ENCODE assay signal across 8 mouse cellular contexts in the genomic region with DNA sequence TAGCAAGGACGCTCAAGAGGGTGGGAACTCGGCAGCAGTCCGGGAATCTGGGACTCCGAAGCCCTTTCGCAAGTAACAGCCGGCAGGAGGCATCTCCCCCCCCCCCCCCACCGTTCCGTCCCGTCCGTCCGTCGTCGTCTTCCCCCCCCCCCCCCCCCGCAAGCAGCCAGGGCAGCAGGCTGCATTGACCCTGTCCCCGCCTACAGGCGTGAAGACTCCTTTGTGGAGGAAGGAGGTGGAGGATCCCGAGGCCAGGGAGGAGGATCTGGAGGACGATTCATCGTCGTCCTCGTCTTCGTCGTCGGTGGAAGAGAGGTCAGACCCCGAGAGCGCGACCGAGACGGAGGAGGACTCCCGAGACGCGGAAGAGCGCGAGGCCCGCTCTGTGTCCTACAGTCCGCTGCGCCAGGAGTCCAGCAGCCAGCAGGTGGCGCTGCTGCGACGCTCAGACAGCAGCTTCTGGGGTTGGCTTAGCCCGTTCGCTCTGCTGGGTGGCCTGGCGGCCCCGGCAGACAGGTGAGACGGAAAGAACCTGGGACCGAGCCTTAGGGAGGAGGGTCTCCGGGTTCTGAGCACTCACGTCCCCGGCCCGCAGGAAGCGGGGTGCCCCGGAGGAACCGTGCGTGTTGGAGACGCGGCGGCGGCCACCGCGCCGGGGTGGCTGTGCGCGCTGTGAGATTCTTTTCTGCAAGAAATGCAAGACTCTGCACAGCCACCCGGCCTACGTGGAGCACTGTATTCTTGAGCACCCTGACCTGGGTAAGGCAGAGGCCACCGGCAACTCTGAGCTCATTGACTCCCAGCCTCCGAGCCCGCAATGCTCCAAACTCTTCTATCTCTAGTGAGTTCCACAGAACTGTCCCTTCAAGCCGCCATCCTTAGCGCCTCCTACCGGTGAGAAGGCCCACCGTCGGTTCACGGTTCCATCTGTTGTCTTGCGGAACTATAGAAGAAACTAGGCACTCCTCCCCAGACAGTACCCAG. TPM values are rescaled to one million over a fixed set of nuclear protein-coding genes. Genes with fewer than 3 reads are reported as not detected.
DNase-seq lines count a peak whose midpoint lies in the region; ATAC-seq and TF ChIP-seq lines count a peak whose summit lies in the region.

No protein-coding gene starts in this region.

- peak overlapping the region; percentile 76 for H3K9ac ChIP-seq in heart, embryonic 12.5 days
- peak overlapping the region; percentile 65 for H3K9ac ChIP-seq in kidney, embryonic 16.5 days (replicated peaks; ENCODE audit: low read length)
- peak overlapping the region; percentile 64 for H3K9ac ChIP-seq in liver, adult 2 months (ENCODE audit: low read depth, low read length)

- peak; percentile 91 for ATAC-seq in CD4-positive, CD25-positive, alpha-beta regulatory T cell, adult 4 months
- ATAC-seq in heart, embryonic 12.5 days (ENCODE audit: insufficient number of reproducible peaks, low FRiP score), result peak; percentile 87
- ATAC-seq in kidney, embryonic 16.5 days (ENCODE audit: low FRiP score, low TSS enrichment), result peak; percentile 93
- ATAC-seq in monocyte, adult 5-6 weeks (replicated peaks; ENCODE audit: insufficient number of reproducible peaks, low FRiP score, low TSS enrichment, poor library complexity, severe bottlenecking), result peak; percentile 74

- H3K4me3 ChIP-seq in erythroblast, embryonic 14.5 days (replicated peaks), result peak overlapping the region; percentile 71
- H3K4me3 ChIP-seq in heart, embryonic 12.5 days, result peak overlapping the region; percentile 77
- H3K4me3 ChIP-seq in kidney, embryonic 16.5 days (ENCODE audit: low read length), result peak overlapping the region; percentile 70
- H3K4me3 ChIP-seq in liver, adult 2 months (ENCODE audit: insufficient read depth, low read depth, low read length), result peak overlapping the region; percentile 65

- H3K4me1 ChIP-seq in erythroblast, embryonic 14.5 days (ENCODE audit: control insufficient read depth), result peaks cover 11% of the 10 kb centered on the region
- H3K4me1 ChIP-seq in heart, embryonic 12.5 days (replicated peaks), result peaks cover 44% of the 10 kb centered on the region
- peaks cover 10% of the 10 kb centered on the region for H3K4me1 ChIP-seq in kidney, embryonic 16.5 days (ENCODE audit: insufficient read depth, low read length)
- H3K4me1 ChIP-seq in liver, adult 2 months (ENCODE audit: control insufficient read depth, insufficient read depth, low read length), result 0 out of 2 replicates have a peak, but pooled peaks cover 2% of the 10 kb centered on the region

- no peaks in the 10 kb centered on the region for H3K9me3 ChIP-seq in erythroblast, embryonic 14.5 days (ENCODE audit: control insufficient read depth, low read length)
- no peaks in the 10 kb centered on the region for H3K9me3 ChIP-seq in heart, embryonic 12.5 days (replicated peaks)
- no peaks in the 10 kb centered on the region for H3K9me3 ChIP-seq in kidney, embryonic 16.5 days (ENCODE audit: low read length)

- peak overlapping the region; percentile 99 for H3K4me2 ChIP-seq in heart, embryonic 12.5 days
- peak overlapping the region; percentile 99 for H3K4me2 ChIP-seq in kidney, embryonic 16.5 days (replicated peaks; ENCODE audit: low read depth, low read length)

- TF ChIP-seq POLR2A in liver, adult 2 months (IDR thresholded peaks at IDR 0.05; ENCODE audit: extremely low read depth, insufficient read depth, low read length), result no peak

- H3K79me2 ChIP-seq in liver, adult 2 months (ENCODE audit: control insufficient read depth, insufficient read depth, low read length), result no peaks in the 10 kb centered on the region

- H3K27me3 ChIP-seq in erythroblast, embryonic 14.5 days (ENCODE audit: control insufficient read depth), result peaks cover 67% of the 10 kb centered on the region
- H3K27me3 ChIP-seq in heart, embryonic 12.5 days (replicated peaks), result peaks cover 28% of the 10 kb centered on the region
- peaks cover 48% of the 10 kb centered on the region for H3K27me3 ChIP-seq in kidney, embryonic 16.5 days (ENCODE audit: insufficient read depth, low read length)
- H3K27me3 ChIP-seq in liver, adult 2 months (ENCODE audit: control insufficient read depth, insufficient read depth, low read length), result peaks cover 6% of the 10 kb centered on the region; the same call in 1 of the 2 replicates

- TF ChIP-seq CTCF in liver, adult 2 months (IDR thresholded peaks at IDR 0.05; ENCODE audit: low read depth, low read length), result peak; percentile 95

- H3K36me3 ChIP-seq in erythroblast, embryonic 14.5 days (ENCODE audit: control insufficient read depth), result no peaks in the 10 kb centered on the region
- no peaks in the 10 kb centered on the region for H3K36me3 ChIP-seq in heart, embryonic 12.5 days
- H3K36me3 ChIP-seq in kidney, embryonic 16.5 days (ENCODE audit: insufficient read depth, low read length), result no peaks in the 10 kb centered on the region
- no peaks in the 10 kb centered on the region for H3K36me3 ChIP-seq in liver, adult 2 months (ENCODE audit: control insufficient read depth, insufficient read depth, low read length)

- DNase-seq in brain, embryonic 18.5 days (ENCODE audit: low read depth, low spot score), result peak; percentile 69
- DNase-seq in liver, adult 2 months (ENCODE audit: extremely low read depth, low read depth, low spot score), result peak; percentile 71
- DNase-seq in spleen, postnatal 36 days (ENCODE audit: low spot score in 2 of 2), result peak; percentile 81 to 84

- H3K27ac ChIP-seq in heart, embryonic 12.5 days (ENCODE audit: poor library complexity, severe bottlenecking), result peak overlapping the region; percentile 46
- H3K27ac ChIP-seq in kidney, embryonic 16.5 days (ENCODE audit: low read length), result no peak overlapping the region
- H3K27ac ChIP-seq in liver, adult 2 months (replicated peaks; ENCODE audit: insufficient read depth, low read depth, low read length), result no peak overlapping the region

- WGBS in heart, embryonic 12.5 days, result under 1% methylated on average over 64 of the region's 75 CpGs
- WGBS in kidney, embryonic 16.5 days, result under 1% methylated on average over 65 of the region's 75 CpGs
- WGBS in liver, adult 2 months, result under 1% methylated on average over 67 of the region's 75 CpGs

RNA-seq across cellular contexts. Expression of gene 1700020L24Rik, which starts 2.9 kb away (rescaled TPM):
- polyA plus RNA-seq in CD4-positive, CD25-positive, alpha-beta regulatory T cell, adult 4 months (2017; shearing (Covaris generic)), result under 1 TPM in 1 of 2 experiments, not detected in 1; 0.85 TPM
- polyA plus RNA-seq in erythroblast, embryonic 14.5 days (2012), result not detected in 2 replicates
- 1.4 and 1.6 TPM in 2 replicates for polyA plus RNA-seq in heart, embryonic 12.5 days (2016; fragmentation: Nextera tagmentation; extraction: Ambion mirVana)
- polyA plus RNA-seq in kidney, embryonic 16.5 days (2015; fragmentation: Nextera tagmentation; extraction: Ambion mirVana), result not detected in 2 replicates
- total RNA-seq in liver, adult 2 months (2014; rRNA removed), result not detected in 2 replicates
- not detected in 2 replicates for polyA plus RNA-seq in liver, adult 2 months (2012; rRNA removed)
- 2.9 to 8.2 TPM (median 6.0 TPM) in 3 replicates for total RNA-seq in monocyte, adult 5-6 weeks (2017)

RNA-seq across cellular contexts. Expression of gene Gas2l2, which starts 11.1 kb away (rescaled TPM):
- polyA plus RNA-seq in CD4-positive, CD25-positive, alpha-beta regulatory T cell, adult 4 months (2017; shearing (Covaris generic)), result not detected
- not detected in 2 replicates for polyA plus RNA-seq in erythroblast, embryonic 14.5 days (2012)
- polyA plus RNA-seq in heart, embryonic 12.5 days (2016; fragmentation: Nextera tagmentation; extraction: Ambion mirVana), result 0.32 TPM in 1 of 2 replicates, not detected in the other
- not detected in 2 replicates for polyA plus RNA-seq in kidney, embryonic 16.5 days (2015; fragmentation: Nextera tagmentation; extraction: Ambion mirVana)
- not detected in 2 replicates for total RNA-seq in liver, adult 2 months (2014; rRNA removed)
- polyA plus RNA-seq in liver, adult 2 months (2012; rRNA removed), result not detected in 2 replicates
- total RNA-seq in monocyte, adult 5-6 weeks (2017), result not detected in 3 replicates

RNA-seq across cellular contexts. Expression of gene Mmp28, which starts 22.5 kb away (rescaled TPM):
- polyA plus RNA-seq in CD4-positive, CD25-positive, alpha-beta regulatory T cell, adult 4 months (2017; shearing (Covaris generic)), result not detected
- not detected in 2 replicates for polyA plus RNA-seq in erythroblast, embryonic 14.5 days (2012)
- polyA plus RNA-seq in heart, embryonic 12.5 days (2016; fragmentation: Nextera tagmentation; extraction: Ambion mirVana), result 3.4 and 3.5 TPM in 2 replicates
- polyA plus RNA-seq in kidney, embryonic 16.5 days (2015; fragmentation: Nextera tagmentation; extraction: Ambion mirVana), result 1.7 and 1.8 TPM in 2 replicates
- 0.18 and 0.27 TPM in 2 replicates for total RNA-seq in liver, adult 2 months (2014; rRNA removed)
- polyA plus RNA-seq in liver, adult 2 months (2012; rRNA removed), result 0.26 and 0.29 TPM in 2 replicates
- 0.39 to 0.75 TPM in 2 of 3 replicates, not detected in the other for total RNA-seq in monocyte, adult 5-6 weeks (2017)

RNA-seq across cellular contexts. Expression of gene Rasl10b, which starts 31.4 kb away (rescaled TPM):
- not detected for polyA plus RNA-seq in CD4-positive, CD25-positive, alpha-beta regulatory T cell, adult 4 months (2017; shearing (Covaris generic))
- not detected in 2 replicates for polyA plus RNA-seq in erythroblast, embryonic 14.5 days (2012)
- polyA plus RNA-seq in heart, embryonic 12.5 days (2016; fragmentation: Nextera tagmentation; extraction: Ambion mirVana), result 13.4 and 13.6 TPM in 2 replicates
- polyA plus RNA-seq in kidney, embryonic 16.5 days (2015; fragmentation: Nextera tagmentation; extraction: Ambion mirVana), result 0.39 and 0.57 TPM in 2 replicates
- total RNA-seq in liver, adult 2 months (2014; rRNA removed), result 0.07 and 0.18 TPM in 2 replicates
- 0.12 and 0.24 TPM in 2 replicates for polyA plus RNA-seq in liver, adult 2 months (2012; rRNA removed)
- 0.11 TPM in 1 of 3 replicates, not detected in the others for total RNA-seq in monocyte, adult 5-6 weeks (2017)

RNA-seq across cellular contexts. Expression of gene Taf15, which starts 32.5 kb away (rescaled TPM):
- 10 to 100 TPM; 20.6 to 22.0 TPM for polyA plus RNA-seq in CD4-positive, CD25-positive, alpha-beta regulatory T cell, adult 4 months (2017; shearing (Covaris generic))
- 21.1 and 21.3 TPM in 2 replicates for polyA plus RNA-seq in erythroblast, embryonic 14.5 days (2012)
- polyA plus RNA-seq in heart, embryonic 12.5 days (2016; fragmentation: Nextera tagmentation; extraction: Ambion mirVana), result 12.1 and 12.9 TPM in 2 replicates
- 8.3 and 14.6 TPM in 2 replicates for polyA plus RNA-seq in kidney, embryonic 16.5 days (2015; fragmentation: Nextera tagmentation; extraction: Ambion mirVana)
- total RNA-seq in liver, adult 2 months (2014; rRNA removed), result 29.1 and 29.9 TPM in 2 replicates
- polyA plus RNA-seq in liver, adult 2 months (2012; rRNA removed), result 7.1 and 8.5 TPM in 2 replicates
- 32.9 to 77.9 TPM (median 52.7 TPM) in 3 replicates for total RNA-seq in monocyte, adult 5-6 weeks (2017)
